Mouse (Mus musculus) spleen, adult 2 months (tissue): ENCODE results near the gene Nup107.

Experiments used
- CTCF ChIP-seq: fragments of 200-500 bp; IDR thresholded peaks from 2 replicates; pipeline ENCODE4 v1.5.1; 2011; ENCODE audit warnings: mild to moderate bottlenecking, inconsistent platforms; ENCODE audit not compliant: insufficient read depth, insufficient read length, insufficient replicate concordance; ENCODE audit errors: extremely low read depth
- POLR2A ChIP-seq: fragments of 200-500 bp; IDR thresholded peaks from 2 replicates; pipeline ENCODE4 v1.6.1; 2011; ENCODE audit warnings: low read depth, low read length, inconsistent platforms

GRCm38 (mm10) chr10:117714048-117714545, 78.4 kb downstream of the Nup107 start:
- no peak for TF ChIP-seq POLR2A
- TF ChIP-seq CTCF: no peak
